Mouse (Mus musculus): ENCODE results near the gene Aip. TPM values are rescaled to one million over a fixed set of nuclear protein-coding genes. Genes with fewer than 3 reads are reported as not detected.

The Aip gene
- polyA plus RNA-seq, 1 experiment from 2014 or later = 86.9 TPM

DNA sequence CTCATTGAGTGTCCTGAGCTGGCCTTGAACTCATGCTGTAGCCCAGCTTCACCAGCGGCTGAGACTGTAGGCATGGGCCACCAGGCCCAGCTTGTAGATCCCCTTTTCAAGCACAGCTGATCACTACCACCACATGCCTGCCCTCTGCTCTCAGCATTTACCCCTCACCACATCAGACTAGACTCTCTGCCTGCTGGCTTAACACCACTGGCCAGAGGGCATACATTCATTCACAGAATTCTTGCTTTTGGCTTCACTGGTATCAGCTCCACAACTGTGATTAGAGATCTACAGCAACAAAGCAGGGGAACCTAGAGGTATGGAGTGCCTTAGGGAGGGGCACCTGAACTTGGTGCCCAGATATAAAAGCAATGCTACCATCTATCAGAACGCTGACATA lies 5.2 kb downstream of the Aip start:
- Histone ChIP-seq H3K27ac (ENCODE audit: low read length) (no peak overlapping the region), H3K4me2 (ENCODE audit: low read depth, low read length) (peak overlapping the region; percentile 48), H3K36me3 (ENCODE audit: control insufficient read depth, insufficient read depth, low read length) (peaks cover 4% of the 10 kb centered on the region; the same call in 1 of the 2 replicates), H3K27me3 (ENCODE audit: control insufficient read depth, insufficient read depth, low read length) (no peaks in the 10 kb centered on the region), H3K9ac (ENCODE audit: low read length) (0 out of 2 replicates have a peak overlapping the region, but pooled peaks have one; percentile 2), H3K4me3 (replicated peaks; ENCODE audit: low read length) (peak overlapping the region; percentile 55), H3K9me3 (replicated peaks; ENCODE audit: control insufficient read depth, low read length) (no peaks in the 10 kb centered on the region), H3K4me1 (ENCODE audit: control insufficient read depth, insufficient read depth, low read length) (peaks cover 8% of the 10 kb centered on the region)
- WGBS = 97% methylated on average over 2 of the region's 2 CpGs
- no peak for ATAC-seq (ENCODE audit: insufficient read depth, low FRiP score)

DNA sequence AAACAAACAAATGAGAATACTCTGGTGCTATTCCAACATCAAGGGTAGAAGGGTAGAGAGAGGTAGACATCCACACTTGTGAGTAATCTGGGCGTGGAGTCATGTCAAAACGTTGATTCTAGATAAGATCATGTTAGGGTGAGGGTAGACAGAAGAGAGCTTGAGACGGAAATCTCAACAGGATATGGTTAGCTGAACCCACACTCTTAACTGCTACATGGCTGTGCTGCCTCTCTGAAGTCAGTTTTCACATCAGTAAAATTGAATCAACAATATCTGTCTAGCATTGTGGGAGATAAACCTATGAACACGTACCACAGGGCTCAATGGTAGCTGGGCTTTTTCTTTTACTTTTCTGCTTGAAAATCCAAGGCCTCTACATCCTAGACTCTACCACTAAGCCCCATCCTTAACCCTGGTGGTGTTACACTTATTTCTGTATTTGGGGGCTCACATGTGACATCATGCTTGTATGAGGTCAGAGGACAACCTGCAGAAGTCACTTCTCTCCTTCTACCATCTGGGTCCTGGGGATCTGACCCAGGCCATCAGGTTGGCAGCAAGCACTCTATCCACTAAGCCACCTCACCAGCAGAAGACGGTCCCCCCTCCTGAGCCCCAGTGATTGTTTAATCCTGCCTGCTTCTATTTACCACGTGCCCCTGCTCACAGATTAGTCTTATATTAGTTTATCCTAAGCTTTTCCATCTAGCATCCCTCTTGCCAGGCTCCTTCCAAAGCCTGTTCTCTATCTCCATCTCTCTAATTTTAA lies 5.8 kb downstream of the Aip start:
- no peak overlapping the region for H3K9ac ChIP-seq (ENCODE audit: low read length)
- H3K4me3 ChIP-seq (replicated peaks; ENCODE audit: low read length) = no peak overlapping the region
- peaks cover 8% of the 10 kb centered on the region for H3K4me1 ChIP-seq (ENCODE audit: control insufficient read depth, insufficient read depth, low read length)
- 73% methylated on average over 6 of the region's 6 CpGs for WGBS
- no peak overlapping the region for H3K27ac ChIP-seq (ENCODE audit: low read length)
- H3K9me3 ChIP-seq (replicated peaks; ENCODE audit: control insufficient read depth, low read length) = no peaks in the 10 kb centered on the region
- peak overlapping the region; percentile 48; the same call in 1 of the 2 replicates for H3K4me2 ChIP-seq (ENCODE audit: low read depth, low read length)
- no peaks in the 10 kb centered on the region for H3K27me3 ChIP-seq (ENCODE audit: control insufficient read depth, insufficient read depth, low read length)
- peaks cover 9% of the 10 kb centered on the region for H3K36me3 ChIP-seq (ENCODE audit: control insufficient read depth, insufficient read depth, low read length)
- ATAC-seq (ENCODE audit: insufficient read depth, low FRiP score) = no peak

DNA sequence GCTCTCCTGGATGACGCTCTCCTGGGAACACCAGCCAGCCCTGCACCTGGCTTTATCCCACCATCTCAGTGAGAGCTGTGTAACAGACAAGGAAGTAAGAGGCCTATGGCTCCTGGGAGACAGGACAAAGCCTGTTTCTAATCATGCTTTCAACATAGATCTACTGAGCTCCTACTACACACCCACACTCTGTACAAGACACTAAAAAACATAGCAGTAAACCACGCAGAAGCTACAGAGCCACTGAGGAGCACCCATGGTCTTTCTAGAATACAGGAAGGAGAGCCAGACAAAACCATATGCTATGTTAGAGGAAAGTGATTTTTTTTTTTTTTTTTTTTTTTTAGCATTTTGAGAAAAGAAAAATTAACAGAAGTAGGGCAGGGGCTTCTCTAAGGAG lies 7.3 kb downstream of the Aip start:
- WGBS = 92% methylated on average over 2 of the region's 2 CpGs
- H3K4me2 ChIP-seq (ENCODE audit: low read depth, low read length) = no peak overlapping the region
- no peak for ATAC-seq (ENCODE audit: insufficient read depth, low FRiP score)
- H3K27ac ChIP-seq (ENCODE audit: low read length) = no peak overlapping the region
- H3K36me3 ChIP-seq (ENCODE audit: control insufficient read depth, insufficient read depth, low read length) = peaks cover 11% of the 10 kb centered on the region
- peaks cover 8% of the 10 kb centered on the region; the same call in 1 of the 2 replicates for H3K4me1 ChIP-seq (ENCODE audit: control insufficient read depth, insufficient read depth, low read length)
- H3K9me3 ChIP-seq (replicated peaks; ENCODE audit: control insufficient read depth, low read length) = no peaks in the 10 kb centered on the region
- no peak overlapping the region for H3K4me3 ChIP-seq (replicated peaks; ENCODE audit: low read length)
- H3K9ac ChIP-seq (ENCODE audit: low read length) = no peak overlapping the region
- no peaks in the 10 kb centered on the region for H3K27me3 ChIP-seq (ENCODE audit: control insufficient read depth, insufficient read depth, low read length)

DNA sequence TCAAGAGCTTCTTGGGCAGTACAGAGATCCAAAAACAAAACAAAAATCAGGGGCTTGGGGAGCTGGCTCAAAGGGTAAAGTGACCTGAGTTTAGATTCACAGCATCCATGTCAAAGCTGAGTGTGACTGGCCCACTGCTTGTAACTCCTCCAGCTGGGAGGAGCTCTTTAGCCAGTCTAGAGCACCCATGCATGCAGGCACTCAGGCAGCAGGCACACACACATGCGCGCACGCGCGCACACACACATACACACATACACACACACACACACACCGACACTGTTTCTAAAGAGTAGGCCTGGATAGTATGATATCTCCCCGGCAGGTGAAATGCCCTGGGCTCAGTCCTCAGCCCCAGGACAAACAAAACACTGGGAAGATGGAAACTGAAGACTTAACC lies 8.7 kb downstream of the Aip start:
- H3K9me3 ChIP-seq (replicated peaks; ENCODE audit: control insufficient read depth, low read length) = no peaks in the 10 kb centered on the region
- WGBS = 96% methylated on average over 7 of the region's 7 CpGs
- peaks cover 8% of the 10 kb centered on the region; the same call in 1 of the 2 replicates for H3K4me1 ChIP-seq (ENCODE audit: control insufficient read depth, insufficient read depth, low read length)

DNA sequence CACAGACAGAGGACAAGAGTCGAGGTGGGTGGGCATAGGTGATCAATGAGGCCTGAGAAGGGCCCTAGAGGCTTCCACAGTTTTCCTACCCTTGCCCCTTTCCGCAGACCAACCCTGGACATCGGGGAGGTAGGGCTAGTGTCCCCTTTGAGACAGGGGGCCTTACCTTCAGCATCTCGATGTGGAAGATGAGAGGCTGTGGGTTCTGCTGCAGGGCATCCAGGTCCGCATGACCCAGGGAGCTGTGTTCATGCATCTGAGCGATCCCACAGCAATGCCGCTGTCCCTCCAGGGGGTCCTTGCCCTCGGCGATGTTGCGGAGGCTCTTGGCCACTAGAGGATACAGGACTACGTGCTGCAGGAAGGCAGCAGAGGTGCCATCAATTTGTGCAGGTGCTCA lies 9.8 kb downstream of the Aip start:
- WGBS = 84% methylated on average over 11 of the region's 11 CpGs
- H3K27ac ChIP-seq (ENCODE audit: low read length) = no peak overlapping the region
- no peaks in the 10 kb centered on the region for H3K9me3 ChIP-seq (replicated peaks; ENCODE audit: control insufficient read depth, low read length)
- peaks cover 6% of the 10 kb centered on the region; the same call in 1 of the 2 replicates for H3K4me1 ChIP-seq (ENCODE audit: control insufficient read depth, insufficient read depth, low read length)
- no peak overlapping the region for H3K4me2 ChIP-seq (ENCODE audit: low read depth, low read length)
- H3K9ac ChIP-seq (ENCODE audit: low read length) = no peak overlapping the region
- H3K27me3 ChIP-seq (ENCODE audit: control insufficient read depth, insufficient read depth, low read length) = no peaks in the 10 kb centered on the region
- ATAC-seq (ENCODE audit: insufficient read depth, low FRiP score) = no peak
- no peak overlapping the region for H3K4me3 ChIP-seq (replicated peaks; ENCODE audit: low read length)
- H3K36me3 ChIP-seq (ENCODE audit: control insufficient read depth, insufficient read depth, low read length) = peaks cover 11% of the 10 kb centered on the region

More for the DNA sequence above, 8.7 kb downstream of the Aip start:
- Histone ChIP-seq H3K27me3 (ENCODE audit: control insufficient read depth, insufficient read depth, low read length) (no peaks in the 10 kb centered on the region), H3K27ac (ENCODE audit: low read length) (no peak overlapping the region), H3K4me3 (replicated peaks; ENCODE audit: low read length) (no peak overlapping the region), H3K36me3 (ENCODE audit: control insufficient read depth, insufficient read depth, low read length) (peaks cover 11% of the 10 kb centered on the region), H3K9ac (ENCODE audit: low read length) (no peak overlapping the region), H3K4me2 (ENCODE audit: low read depth, low read length) (no peak overlapping the region)
- ATAC-seq (ENCODE audit: insufficient read depth, low FRiP score) = no peak

DNA sequence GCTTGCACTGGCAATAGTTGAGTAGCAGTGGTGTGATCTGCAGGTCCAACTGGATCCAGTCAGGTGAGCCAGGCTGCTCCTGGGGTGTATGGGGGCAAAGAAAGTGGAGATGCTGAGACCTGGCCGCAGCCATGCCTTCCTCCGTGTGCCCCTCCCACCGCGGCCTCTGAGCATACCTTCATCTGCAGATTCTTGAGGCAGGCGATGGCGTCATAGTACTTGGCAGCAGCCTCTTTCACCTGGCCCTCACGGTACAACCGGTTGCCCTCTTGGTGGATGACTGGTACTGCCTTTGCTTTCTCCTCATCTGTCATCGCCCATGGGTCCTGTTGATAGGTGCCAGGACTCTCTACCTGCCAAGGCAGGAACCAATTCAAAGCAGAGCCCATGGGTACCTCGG lies 10.5 kb downstream of the Aip start:
- Histone ChIP-seq H3K36me3 (ENCODE audit: control insufficient read depth, insufficient read depth, low read length) (peaks cover 11% of the 10 kb centered on the region), H3K9ac (ENCODE audit: low read length) (no peak overlapping the region)

DNA sequence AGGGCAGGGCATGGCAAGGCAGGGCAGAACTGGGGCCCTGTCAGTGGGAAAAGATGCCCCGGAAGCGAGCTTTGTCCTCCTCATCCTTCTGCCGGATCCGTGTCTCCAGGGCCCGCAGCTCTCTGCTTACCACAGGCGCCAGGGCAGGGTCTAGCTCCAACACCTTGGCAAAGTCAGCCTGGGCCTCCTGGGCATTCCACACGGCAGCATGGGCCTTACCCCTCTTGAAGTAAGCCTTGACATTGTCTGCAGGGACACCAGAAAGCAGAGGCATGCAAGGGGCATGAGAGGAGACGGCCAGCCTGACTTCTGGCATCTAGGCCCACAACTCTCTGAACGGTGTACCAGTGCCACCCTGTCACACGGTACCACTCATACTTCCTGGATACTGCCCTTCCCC lies 11.1 kb downstream of the Aip start:
- Histone ChIP-seq H3K4me3 (replicated peaks; ENCODE audit: low read length) (no peak overlapping the region), H3K9ac (ENCODE audit: low read length) (no peak overlapping the region), H3K36me3 (ENCODE audit: control insufficient read depth, insufficient read depth, low read length) (peaks cover 11% of the 10 kb centered on the region), H3K9me3 (replicated peaks; ENCODE audit: control insufficient read depth, low read length) (no peaks in the 10 kb centered on the region), H3K27ac (ENCODE audit: low read length) (no peak overlapping the region), H3K4me1 (ENCODE audit: control insufficient read depth, insufficient read depth, low read length) (no peaks in the 10 kb centered on the region; the same call in 1 of the 2 replicates), H3K4me2 (ENCODE audit: low read depth, low read length) (no peak overlapping the region), H3K27me3 (ENCODE audit: control insufficient read depth, insufficient read depth, low read length) (no peaks in the 10 kb centered on the region)
- ATAC-seq (ENCODE audit: insufficient read depth, low FRiP score) = no peak
- WGBS = 87% methylated on average over 10 of the region's 10 CpGs

More for the DNA sequence above, 10.5 kb downstream of the Aip start:
- Histone ChIP-seq H3K4me3 (replicated peaks; ENCODE audit: low read length) (no peak overlapping the region), H3K27ac (ENCODE audit: low read length) (no peak overlapping the region), H3K27me3 (ENCODE audit: control insufficient read depth, insufficient read depth, low read length) (no peaks in the 10 kb centered on the region), H3K9me3 (replicated peaks; ENCODE audit: control insufficient read depth, low read length) (no peaks in the 10 kb centered on the region), H3K4me2 (ENCODE audit: low read depth, low read length) (no peak overlapping the region), H3K4me1 (ENCODE audit: control insufficient read depth, insufficient read depth, low read length) (no peaks in the 10 kb centered on the region; the same call in 1 of the 2 replicates)
- ATAC-seq (ENCODE audit: insufficient read depth, low FRiP score) = no peak
- 93% methylated on average over 10 of the region's 10 CpGs for WGBS

DNA sequence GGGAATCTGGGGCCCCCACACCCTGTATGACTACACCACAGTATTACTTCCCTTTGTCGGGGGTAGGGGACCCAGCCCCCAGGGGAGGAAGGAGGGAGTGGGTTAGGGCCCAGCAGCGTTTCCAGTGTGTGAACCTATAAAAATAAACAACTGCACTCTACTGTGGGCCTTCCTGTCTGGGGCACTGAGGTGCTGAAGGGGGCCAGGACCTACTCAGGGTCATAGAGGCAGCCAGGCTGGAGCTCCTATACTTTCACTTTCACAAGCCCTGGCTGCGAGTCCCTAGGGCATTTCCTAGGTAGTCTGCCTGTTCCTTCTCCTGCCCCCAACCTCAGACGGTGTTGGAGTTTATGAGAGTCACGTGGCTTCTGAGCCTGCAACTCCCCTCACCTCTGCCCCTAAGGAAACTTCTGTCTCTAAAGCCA lies 11.8 kb downstream of the Aip start:
- Histone ChIP-seq H3K27me3 (ENCODE audit: control insufficient read depth, insufficient read depth, low read length) (no peaks in the 10 kb centered on the region), H3K4me2 (ENCODE audit: low read depth, low read length) (no peak overlapping the region), H3K9me3 (replicated peaks; ENCODE audit: control insufficient read depth, low read length) (no peaks in the 10 kb centered on the region), H3K4me1 (ENCODE audit: control insufficient read depth, insufficient read depth, low read length) (no peaks in the 10 kb centered on the region; the same call in 1 of the 2 replicates), H3K36me3 (ENCODE audit: control insufficient read depth, insufficient read depth, low read length) (peaks cover 11% of the 10 kb centered on the region), H3K27ac (ENCODE audit: low read length) (peak overlapping the region; percentile 31; the same call in 1 of the 2 replicates), H3K9ac (ENCODE audit: low read length) (peak overlapping the region; percentile 33), H3K4me3 (replicated peaks; ENCODE audit: low read length) (no peak overlapping the region)
- 0 out of 2 replicates have a peak, but pooled peaks have one; percentile 14 for ATAC-seq (ENCODE audit: insufficient read depth, low FRiP score)
- WGBS = 36% methylated on average over 5 of the region's 5 CpGs

DNA sequence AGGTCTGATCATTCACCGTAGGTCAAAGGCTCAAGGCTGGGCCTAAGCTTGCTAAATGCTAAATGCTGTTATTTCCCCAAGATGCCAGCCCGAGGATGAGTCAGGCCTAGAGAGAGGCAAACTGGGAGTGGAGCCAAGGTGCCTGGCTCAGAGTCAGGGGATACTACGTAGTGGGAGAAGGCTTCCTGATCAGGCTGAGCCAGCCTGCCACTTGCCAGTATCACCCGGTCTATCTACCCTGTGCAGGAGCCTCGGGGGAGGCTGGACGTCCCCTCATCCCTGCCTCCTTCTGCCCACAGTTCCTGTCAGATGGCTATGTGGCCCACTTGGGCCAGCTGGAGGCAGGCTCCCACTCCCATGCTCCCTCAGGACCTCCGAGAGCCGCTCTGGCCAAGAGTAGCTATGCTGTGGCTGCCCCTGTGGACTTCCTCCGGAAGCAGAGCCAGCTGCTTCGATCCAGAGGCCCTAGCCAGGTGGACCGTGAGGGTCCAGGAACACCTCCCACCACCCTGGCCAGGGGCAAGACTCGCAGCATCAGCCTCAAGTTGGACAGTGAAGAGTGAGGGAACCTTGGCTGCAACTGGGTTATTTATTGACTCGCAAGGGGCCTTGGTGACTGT lies 12.4 kb downstream of the Aip start:
- Histone ChIP-seq H3K4me2 (ENCODE audit: low read depth, low read length) (no peak overlapping the region), H3K4me1 (ENCODE audit: control insufficient read depth, insufficient read depth, low read length) (no peaks in the 10 kb centered on the region; the same call in 1 of the 2 replicates), H3K9me3 (replicated peaks; ENCODE audit: control insufficient read depth, low read length) (no peaks in the 10 kb centered on the region), H3K27me3 (ENCODE audit: control insufficient read depth, insufficient read depth, low read length) (no peaks in the 10 kb centered on the region), H3K4me3 (replicated peaks; ENCODE audit: low read length) (no peak overlapping the region), H3K36me3 (ENCODE audit: control insufficient read depth, insufficient read depth, low read length) (peaks cover 11% of the 10 kb centered on the region), H3K9ac (ENCODE audit: low read length) (peak overlapping the region; percentile 33; the same call in 1 of the 2 replicates), H3K27ac (ENCODE audit: low read length) (peak overlapping the region; percentile 31; the same call in 1 of the 2 replicates)
- WGBS = 66% methylated on average over 13 of the region's 13 CpGs
- ATAC-seq (ENCODE audit: insufficient read depth, low FRiP score) = peak; percentile 34; the same call in 1 of the 2 replicates

Data from stomach, embryonic 16.5 days (tissue).